Mouse (Mus musculus) brain, embryonic 14.5 days (tissue): Measurements from ENCODE around the gene Ldb1.
"Not testable (repeated sequence)": the region's sequence is repeated elsewhere in the genome, so short reads cannot be mapped to it uniquely, and the experiment has no call there.

Source experiments
- CTCF ChIP-seq: fragments of 200-500 bp; IDR thresholded peaks from 2 replicates; pipeline ENCODE4 v1.5.1; 2012; ENCODE audit warnings: inconsistent platforms, mild to moderate bottlenecking, moderate library complexity, borderline replicate concordance; ENCODE audit not compliant: insufficient read depth, insufficient read length; ENCODE audit errors: extremely low read depth
- POLR2A ChIP-seq: fragments of 200-500 bp; IDR thresholded peaks from 2 replicates; pipeline ENCODE4 v1.6.1; 2012; ENCODE audit warnings: mild to moderate bottlenecking, inconsistent platforms, borderline replicate concordance; ENCODE audit not compliant: poor library complexity, insufficient read depth, insufficient read length, severe bottlenecking; ENCODE audit errors: extremely low read depth

DNA sequence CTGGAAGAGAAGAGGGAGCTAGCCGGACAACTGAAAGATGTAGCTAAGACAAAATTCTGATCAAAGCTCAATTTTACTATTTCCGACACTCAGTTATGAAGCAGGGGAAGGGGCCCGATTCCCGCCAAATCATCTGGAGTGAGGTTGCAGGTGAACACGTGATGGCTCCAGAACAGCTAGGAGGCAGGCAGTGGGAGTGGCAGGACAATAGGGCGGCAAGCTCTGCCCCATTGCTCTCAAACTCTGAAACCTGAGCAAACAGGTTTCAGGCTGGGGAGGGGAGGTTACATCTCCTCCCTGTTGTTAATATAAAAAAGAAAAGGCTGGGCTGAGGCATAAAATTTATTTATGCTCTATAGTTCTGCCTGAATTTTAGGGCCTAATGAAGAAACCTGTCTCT is 51.6 kb downstream of the Ldb1 start:
- not testable (repeated sequence) for TF ChIP-seq CTCF, POLR2A
